Mouse (Mus musculus) liver, adult (tissue): ENCODE data around the gene Cdcp1.

Experiments
- GATA4 ChIP-seq: IDR thresholded peaks from 2 replicates; pipeline ENCODE4 v1.6.1; 2014; ENCODE audit warnings: mild to moderate bottlenecking, low read length; ENCODE audit not compliant: insufficient replicate concordance

Cdcp1 gene

DNA sequence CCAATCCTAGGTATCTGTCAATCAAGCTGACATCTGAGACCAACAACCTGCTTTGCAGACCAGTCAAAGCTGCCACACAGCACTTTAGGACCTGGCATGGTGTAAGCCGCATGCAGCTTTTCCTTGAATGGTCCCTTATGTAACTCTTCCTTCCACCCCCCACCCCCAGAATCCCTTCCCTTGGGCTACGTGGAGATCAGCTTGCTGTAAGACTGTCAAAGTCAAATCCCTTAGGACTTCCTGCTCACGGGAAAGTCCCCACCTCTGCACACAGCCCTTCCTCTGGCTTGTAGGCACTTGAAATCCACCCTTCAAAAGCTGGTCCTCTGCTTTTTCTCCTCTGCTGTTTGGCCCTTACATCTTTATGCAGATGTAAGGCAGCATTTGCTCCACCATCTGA, 19.8 kb upstream of the Cdcp1 start:
- no peak for TF ChIP-seq GATA4

DNA sequence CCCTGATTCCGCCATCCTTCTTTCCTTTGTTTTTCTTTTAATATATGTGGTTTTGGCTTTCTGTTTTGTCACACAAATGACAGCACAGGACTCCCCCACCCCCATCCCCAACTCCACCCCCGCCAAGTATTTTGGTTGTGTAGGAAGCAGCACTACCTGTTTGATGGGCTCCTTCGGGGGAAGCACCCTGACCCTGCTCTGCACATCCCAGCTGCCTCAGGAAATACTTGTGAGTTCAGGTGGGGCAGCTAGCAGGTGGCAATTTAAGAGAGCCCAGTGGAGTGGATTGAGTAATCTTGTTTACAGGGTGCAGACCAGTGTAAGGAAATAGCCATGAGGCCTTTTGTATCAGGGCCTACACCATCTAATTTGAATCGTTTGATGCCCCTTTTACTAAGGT, 14.0 kb upstream of the Cdcp1 start:
- no peak for TF ChIP-seq GATA4

GRCm38 (mm10) chr9:123228671-123229070, 12.8 kb upstream of the Cdcp1 start:
- no peak for TF ChIP-seq GATA4

DNA sequence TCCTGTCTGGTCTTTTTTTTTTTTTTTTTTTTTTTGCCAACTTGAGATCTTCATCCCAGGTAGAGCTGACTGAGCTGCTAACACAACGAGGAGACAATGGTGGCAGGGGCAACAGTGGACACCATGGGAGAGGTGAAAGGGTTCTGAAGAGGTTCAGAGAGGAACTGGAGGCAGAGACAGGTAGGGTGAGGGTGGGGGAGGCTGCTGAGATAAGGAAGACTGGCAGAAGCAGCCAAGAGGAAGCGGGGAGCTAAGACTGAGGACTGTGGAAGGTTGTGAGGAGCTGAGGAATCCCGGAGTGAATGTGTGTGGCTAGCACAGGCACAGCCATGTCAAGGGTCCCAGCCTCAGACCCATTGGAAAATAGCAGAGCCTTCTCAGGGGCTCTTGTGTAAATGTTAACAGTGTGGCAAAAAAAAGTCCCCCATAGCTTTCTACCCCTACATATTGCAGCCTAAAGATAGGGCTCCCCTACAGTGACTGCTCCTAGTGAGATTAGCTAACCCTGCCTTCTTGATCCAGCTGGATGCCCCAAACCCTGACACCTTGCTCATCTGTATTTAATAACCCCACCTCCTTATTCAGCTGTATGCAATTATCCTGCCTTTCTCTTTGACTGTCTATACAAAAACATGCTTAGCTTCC, 11.4 kb upstream of the Cdcp1 start:
- TF ChIP-seq GATA4: no peak

- 0 out of 2 replicates have a peak, but pooled peaks have one; percentile 8 for TF ChIP-seq GATA4
Measured at GRCm38 (mm10) chr9:123224863-123225431, 9.1 kb upstream of the Cdcp1 start.

- no peak for TF ChIP-seq GATA4
Measured at GRCm38 (mm10) chr9:123219826-123220225, 4.0 kb upstream of the Cdcp1 start.

DNA sequence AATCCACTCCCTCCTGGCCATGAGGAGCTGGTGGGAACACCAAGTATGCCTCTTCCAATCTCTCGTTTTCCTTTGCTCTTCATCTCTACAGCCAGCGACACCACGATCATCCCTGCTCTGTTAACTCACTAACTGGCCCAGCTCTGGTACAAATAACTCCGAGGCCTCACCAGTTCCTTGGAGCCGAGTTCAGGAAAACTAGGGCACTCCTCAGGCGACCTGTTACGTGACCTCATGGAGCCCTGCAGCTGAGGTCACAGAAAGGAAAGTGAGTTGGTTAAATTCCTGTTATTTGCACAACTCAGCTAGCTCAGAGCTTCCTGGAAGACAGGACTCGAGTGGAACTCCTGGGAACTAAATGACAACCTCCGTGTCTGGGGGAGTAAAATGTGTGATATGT, 2.5 kb downstream of the Cdcp1 start:
- TF ChIP-seq GATA4: no peak

GRCm38 (mm10) chr9:123207895-123208294, 7.9 kb downstream of the Cdcp1 start:
- no peak for TF ChIP-seq GATA4

DNA sequence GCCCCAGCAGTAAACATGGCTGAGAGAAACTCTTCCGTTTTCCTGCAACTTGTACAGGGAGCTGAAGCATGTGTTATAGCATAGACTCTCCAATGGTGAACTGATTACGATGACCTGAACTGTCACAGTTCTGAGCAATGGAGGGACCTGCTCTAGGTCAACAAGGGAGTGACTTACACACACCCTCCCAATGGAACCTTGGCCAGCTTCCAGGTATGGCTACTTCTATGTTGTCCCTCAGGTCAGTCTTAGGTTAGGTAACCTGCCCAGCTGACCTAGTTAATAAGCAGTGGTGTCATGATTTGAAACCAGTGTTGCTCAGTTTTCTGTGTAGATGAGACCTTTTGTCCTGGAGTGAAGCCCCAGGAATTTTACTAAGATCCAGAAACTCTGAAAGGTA, 8.9 kb downstream of the Cdcp1 start:
- no peak for TF ChIP-seq GATA4

- no peak for TF ChIP-seq GATA4
Measured at GRCm38 (mm10) chr9:123206526-123206925, 9.3 kb downstream of the Cdcp1 start.

DNA sequence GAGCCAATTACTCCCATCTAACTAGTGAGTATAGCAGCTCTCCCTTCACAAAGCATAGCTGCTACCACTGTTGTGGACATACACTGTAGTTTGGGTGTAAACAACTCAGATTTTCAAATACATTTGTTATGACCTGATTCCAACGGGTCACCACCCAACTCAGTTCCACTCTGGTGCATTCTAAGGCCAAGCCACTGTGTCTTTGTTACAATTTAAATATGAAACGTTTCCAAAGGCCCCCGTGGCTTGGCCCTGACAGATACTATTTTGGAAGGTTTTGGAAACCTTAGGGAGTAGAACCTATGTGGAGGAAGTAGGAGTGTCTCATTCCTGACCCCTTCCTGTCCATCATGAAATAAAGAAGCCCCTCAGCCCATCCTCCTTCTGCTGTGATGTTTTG, 15.7 kb downstream of the Cdcp1 start:
- no peak for TF ChIP-seq GATA4

DNA sequence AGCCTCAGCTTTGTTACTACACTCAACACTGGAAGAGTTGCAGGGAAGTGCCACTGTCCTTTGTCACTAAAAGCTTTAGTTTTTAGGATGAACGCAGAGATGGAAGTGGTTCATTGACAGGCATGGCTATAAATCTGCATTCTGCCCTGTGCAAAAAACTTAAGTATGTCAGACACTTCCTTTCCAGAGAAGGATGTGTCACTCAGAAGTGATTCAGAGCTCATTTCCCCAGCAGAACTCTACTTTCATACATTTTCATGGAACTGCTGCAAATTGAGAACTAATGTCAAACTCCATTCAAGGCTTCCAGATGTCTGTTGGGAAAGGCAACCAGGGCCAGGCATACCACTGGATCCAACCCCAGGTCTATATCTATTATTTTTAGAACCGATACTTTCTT, 27.6 kb downstream of the Cdcp1 start:
- no peak for TF ChIP-seq GATA4

- TF ChIP-seq GATA4: no peak
Measured at GRCm38 (mm10) chr9:123187589-123187988, 28.2 kb downstream of the Cdcp1 start.

DNA sequence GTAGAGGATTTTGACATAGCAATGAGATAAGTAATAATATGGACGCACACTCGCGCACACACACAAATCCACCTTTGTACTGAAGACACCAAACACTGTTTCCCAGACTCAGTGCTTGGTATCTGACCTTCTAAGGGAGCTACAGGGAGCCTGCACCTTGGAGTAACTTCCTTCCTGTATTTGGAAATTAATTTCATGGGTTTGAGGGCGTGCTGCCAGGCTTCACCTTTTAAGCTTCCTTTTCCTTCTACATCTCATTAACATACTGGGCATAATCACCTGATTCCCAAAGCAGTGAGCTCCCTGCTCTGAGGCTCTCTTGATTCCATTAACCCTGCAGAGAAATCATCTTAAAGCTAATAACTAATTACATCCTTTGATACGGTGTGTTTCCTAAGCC, 29.7 kb downstream of the Cdcp1 start:
- no peak for TF ChIP-seq GATA4

GRCm38 (mm10) chr9:123185546-123185945, 30.3 kb downstream of the Cdcp1 start:
- TF ChIP-seq GATA4: no peak

DNA sequence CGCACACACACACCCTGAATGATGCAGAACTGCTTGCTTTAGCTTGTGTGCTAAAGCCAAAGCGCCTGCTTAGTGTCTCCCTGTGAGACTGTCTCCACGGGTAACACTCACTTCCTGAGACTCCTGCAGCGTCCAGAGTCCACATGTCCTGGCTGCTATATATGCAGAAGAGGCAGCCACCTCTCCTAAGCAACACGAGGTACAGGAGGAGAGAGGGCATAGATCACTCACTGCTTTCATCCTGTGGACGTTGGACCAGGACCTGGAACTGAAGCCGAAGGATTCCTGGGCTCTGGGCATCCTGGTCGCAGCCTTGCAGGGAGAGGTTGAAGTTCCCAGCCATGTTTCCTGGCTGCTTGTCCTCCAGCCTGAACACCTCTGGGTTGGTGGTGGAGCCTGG, 32.6 kb downstream of the Cdcp1 start:
- no peak for TF ChIP-seq GATA4

DNA sequence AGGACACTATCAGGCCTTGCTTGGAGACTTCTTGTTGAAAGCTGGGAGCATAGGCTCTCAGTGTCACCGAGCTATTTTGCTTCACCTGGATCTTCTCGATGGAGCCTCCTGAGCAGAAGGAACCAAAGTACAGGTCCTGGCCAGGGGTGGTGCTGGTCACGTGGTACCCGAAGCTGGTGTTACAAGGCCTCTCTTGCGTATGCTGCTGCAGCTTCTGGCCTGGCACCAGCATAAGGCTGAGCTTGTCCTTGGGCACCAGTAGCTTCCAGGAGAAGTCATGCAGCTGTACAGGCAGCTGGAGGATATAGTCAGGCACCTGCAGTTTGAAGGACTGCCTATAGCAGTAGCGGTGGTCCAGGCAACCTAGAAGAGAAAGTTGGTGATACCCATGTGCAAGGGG, 35.8 kb downstream of the Cdcp1 start:
- no peak for TF ChIP-seq GATA4
